Mouse (Mus musculus) CH12.LX (cell line): ENCODE measurements at regions not wholly inside any gene's neighbourhood (a gene's known extent, or its start where the extent isn't known, plus 50 kb on each side); places are given as distances from the start of the nearest gene placed in this dataset.

Experiments
- DNase-seq: peaks from one replicate; pipeline ENCODE4 v3.0.0-alpha.2; 2013; ENCODE audit errors: extremely low read depth
- H3K27ac ChIP-seq: 2 replicates; pipeline ENCODE4 v1.5.1; 2012; ENCODE audit warnings: low read depth, mild to moderate bottlenecking, control low read depth, moderate library complexity; ENCODE audit not compliant: insufficient read depth
- H3K27me3 ChIP-seq: replicated peaks from 2 replicates; pipeline ENCODE3; 2012; ENCODE audit warnings: inconsistent platforms
- H3K36me3 ChIP-seq, 2 experiments: replicated peaks in 1 of 2; 2 replicates each; pipeline versions ENCODE3 to v1.6.1; 2012; ENCODE audit warnings: inconsistent platforms in 1 of 2, low read length in 1 of 2, mild to moderate bottlenecking in 1 of 2, mixed read lengths in 1 of 2, moderate library complexity in 1 of 2; ENCODE audit not compliant: control insufficient read depth in 1 of 2, insufficient read depth in 1 of 2
- H3K4me1 ChIP-seq, 2 experiments: 2 replicates each; pipeline ENCODE4 v1.6.1; 2012; ENCODE audit warnings: inconsistent platforms in 1 of 2, moderate library complexity in 1 of 2; ENCODE audit not compliant: insufficient read depth in 2 of 2, control insufficient read depth in 1 of 2
- H3K4me2 ChIP-seq: 2 replicates; pipeline ENCODE4 v1.6.1; 2012; ENCODE audit warnings: low read depth, mild to moderate bottlenecking, control low read depth; ENCODE audit not compliant: poor library complexity, insufficient read depth, severe bottlenecking
- H3K4me3 ChIP-seq, 3 experiments: fragments of 150-350 bp in 1 of 3; sonication (generic) in 1 of 3; replicated peaks in 1 of 3; 2 replicates each; pipeline versions ENCODE3 to v1.5.1; 2011 to 2012; ENCODE audit warnings: low read depth in 2 of 3, low read length in 2 of 3, mild to moderate bottlenecking in 2 of 3, moderate library complexity in 2 of 3, control low read depth in 1 of 3, improper control_type of control experiment in 1 of 3, inconsistent platforms in 1 of 3, mixed read lengths in 1 of 3; ENCODE audit not compliant: poor library complexity in 1 of 3
- H3K79me2 ChIP-seq: replicated peaks from 2 replicates; pipeline ENCODE4 v1.6.1; 2012; ENCODE audit warnings: mild to moderate bottlenecking, moderate library complexity; ENCODE audit not compliant: control insufficient read depth, poor library complexity, insufficient read depth, severe bottlenecking; ENCODE audit errors: extremely low read depth
- H3K9ac ChIP-seq: 2 replicates; pipeline ENCODE4 v1.6.1; 2012; ENCODE audit warnings: low read depth, mild to moderate bottlenecking, control low read depth, moderate library complexity; ENCODE audit not compliant: insufficient read depth
- H3K9me3 ChIP-seq: replicated peaks from 2 replicates; pipeline ENCODE3; 2012; ENCODE audit warnings: low read length, inconsistent platforms, mixed read lengths
- BHLHE40 ChIP-seq: IDR thresholded peaks from 2 replicates; pipeline ENCODE4 v1.6.1; 2011; ENCODE audit warnings: mild to moderate bottlenecking, low read depth, low read length, improper control_type of control experiment
- CHD1 ChIP-seq: IDR thresholded peaks from 2 replicates; pipeline ENCODE4 v1.6.1; 2012; ENCODE audit warnings: low read depth, low read length, improper control_type of control experiment, inconsistent platforms
- EP300 ChIP-seq: IDR thresholded peaks from 2 replicates; pipeline ENCODE4 v1.6.1; 2011; ENCODE audit warnings: low read length, improper control_type of control experiment
- ETS1 ChIP-seq: conservative IDR thresholded peaks from 2 replicates; pipeline ENCODE4 v1.6.1; 2012; ENCODE audit warnings: low read depth, mild to moderate bottlenecking, inconsistent platforms, low read length, improper control_type of control experiment, moderate library complexity
- GABPA ChIP-seq: IDR thresholded peaks from 2 replicates; pipeline ENCODE4 v1.6.1; 2012; ENCODE audit warnings: low read depth, low read length, improper control_type of control experiment, inconsistent platforms; ENCODE audit not compliant: insufficient replicate concordance
- IRF4 ChIP-seq: IDR thresholded peaks from 2 replicates; pipeline ENCODE4 v1.6.1; 2014; ENCODE audit warnings: low read depth, mild to moderate bottlenecking, inconsistent platforms, low read length, improper control_type of control experiment
- JUN ChIP-seq: IDR thresholded peaks from 2 replicates; pipeline ENCODE4 v1.6.1; 2011; ENCODE audit warnings: low read depth, mild to moderate bottlenecking, low read length, improper control_type of control experiment, moderate library complexity; ENCODE audit not compliant: insufficient read depth
- KAT2A ChIP-seq: IDR thresholded peaks from 2 replicates; pipeline ENCODE4 v1.6.1; 2012; ENCODE audit warnings: low read length, improper control_type of control experiment, inconsistent platforms; ENCODE audit not compliant: insufficient replicate concordance
- MAX ChIP-seq: IDR thresholded peaks from 2 replicates; pipeline ENCODE4 v1.6.1; 2011; ENCODE audit warnings: low read length, improper control_type of control experiment
- MYC ChIP-seq: IDR thresholded peaks from 2 replicates; pipeline ENCODE4 v1.6.1; 2011; ENCODE audit warnings: low read depth, mild to moderate bottlenecking, improper control_type of control experiment, low read length
- NELFE ChIP-seq: IDR thresholded peaks from 2 replicates; pipeline ENCODE4 v1.6.1; 2011; ENCODE audit warnings: low read depth, low read length, improper control_type of control experiment
- NRF1 ChIP-seq: IDR thresholded peaks from 2 replicates; pipeline ENCODE4 v1.6.1; 2014; ENCODE audit warnings: low read depth, mild to moderate bottlenecking, inconsistent platforms, low read length, improper control_type of control experiment, moderate library complexity
- POLR2AphosphoS2 ChIP-seq: IDR thresholded peaks from 2 replicates; pipeline ENCODE4 v1.6.1; 2011; ENCODE audit warnings: low read depth, low read length, improper control_type of control experiment
- RCOR1 ChIP-seq: conservative IDR thresholded peaks from 2 replicates; pipeline ENCODE4 v1.6.1; 2012; ENCODE audit warnings: low read depth, mild to moderate bottlenecking, inconsistent platforms, low read length, improper control_type of control experiment
- SMC3 ChIP-seq: IDR thresholded peaks from 2 replicates; pipeline ENCODE4 v1.6.1; 2011; ENCODE audit warnings: low read depth, low read length, improper control_type of control experiment
- UBTF ChIP-seq: IDR thresholded peaks from 2 replicates; pipeline ENCODE4 v1.6.1; 2012; ENCODE audit warnings: low read depth, mild to moderate bottlenecking, inconsistent platforms, low read length, improper control_type of control experiment, moderate library complexity
- USF1 ChIP-seq: IDR thresholded peaks from 2 replicates; pipeline ENCODE4 v1.6.1; 2014; ENCODE audit warnings: low read depth, mild to moderate bottlenecking, inconsistent platforms, low read length, improper control_type of control experiment
- USF2 ChIP-seq: conservative IDR thresholded peaks from 2 replicates; pipeline ENCODE4 v1.6.1; 2011; ENCODE audit warnings: low read depth, low read length, improper control_type of control experiment
- ZKSCAN1 ChIP-seq: IDR thresholded peaks from 2 replicates; pipeline ENCODE4 v1.6.1; 2012; ENCODE audit warnings: low read depth, inconsistent platforms, low read length, improper control_type of control experiment, borderline replicate concordance
- dilution Hi-C: fragments of 300-500 bp; cut with MboI; formaldehyde crosslinking; loops from 2 replicates; pipeline ENCODE4 v1.14.3; 2020; ENCODE audit warnings: low sequenced_read_pairs; ENCODE audit not compliant: extremely low pct_unique_long_range_greater_than_20kb, extremely low pct_ligation_motif_present
- in situ Hi-C: fragments of 300-500 bp; cut with MboI; formaldehyde crosslinking; loops from 3 replicates; pipeline ENCODE4 v1.14.3; 2019; ENCODE audit warnings: low sequenced_read_pairs, low pct_ligation_motif_present, low pct_unique_long_range_greater_than_20kb, mixed read lengths

- peak; percentile 49 for DNase-seq
- Histone ChIP-seq H3K4me2 (no peak overlapping the region), H3K9ac (no peak overlapping the region), H3K27me3 (no peaks in the 10 kb centered on the region), H3K36me3 (no peaks in the 10 kb centered on the region), H3K4me3 (no peak overlapping the region), H3K4me1 (peaks cover 0 to 18% of the 10 kb centered on the region in 2 experiments; a peak in 2 of 4 replicates), H3K9me3 (no peaks in the 10 kb centered on the region), H3K27ac (no peak overlapping the region), H3K79me2 (no peaks in the 10 kb centered on the region)
- in situ Hi-C loops (no loop called here), dilution Hi-C loops (no loop called here)
- TF ChIP-seq EP300, result peak; percentile 37; the same call in 1 of the 2 replicates
- TF ChIP-seq BHLHE40, result peak; percentile 77
- no peak for TF ChIP-seq MAX
- TF ChIP-seq JUN, result peak; percentile 15; the same call in 1 of the 2 replicates
- peak; percentile 60 for TF ChIP-seq ETS1
Observed at GRCm38 (mm10) chr15:44868537-44868936, 4734.4 kb downstream of the 9330182O14Rik start.

- H3K9me3 ChIP-seq, result no peaks in the 10 kb centered on the region
- no peaks in the 10 kb centered on the region for H3K79me2 ChIP-seq
- H3K27me3 ChIP-seq, result no peaks in the 10 kb centered on the region
- no peak overlapping the region for H3K4me2 ChIP-seq
- peak; percentile 9 for DNase-seq
- TF ChIP-seq USF1, result no peak
- TF ChIP-seq KAT2A, result no peak
- TF ChIP-seq NELFE, result no peak
- no peak for TF ChIP-seq ZKSCAN1
- no peak for TF ChIP-seq RCOR1
- no peak for TF ChIP-seq SMC3
- no peak for TF ChIP-seq UBTF
- TF ChIP-seq CHD1, result no peak
- no peak for TF ChIP-seq MYC
- TF ChIP-seq POLR2AphosphoS2, result no peak
- TF ChIP-seq USF2, result no peak
- no peak for TF ChIP-seq GABPA
- no peak for TF ChIP-seq IRF4
- TF ChIP-seq NRF1, result no peak
- no peak overlapping the region for H3K27ac ChIP-seq
- peaks cover 0 to 18% of the 10 kb centered on the region in 2 experiments; a peak in 2 of 4 replicates for H3K4me1 ChIP-seq
- in situ Hi-C loops, result no loop called here
- dilution Hi-C loops, result no loop called here
- H3K9ac ChIP-seq, result no peak overlapping the region
- H3K4me3 ChIP-seq, result no peak overlapping the region
- H3K36me3 ChIP-seq, result no peaks in the 10 kb centered on the region
Observed at GRCm38 (mm10) chr15:44869023-44869422, 4734.9 kb downstream of the 9330182O14Rik start.
